Mouse (Mus musculus): ENCODE measurements at regions not wholly inside any gene's neighbourhood (a gene's known extent, or its start where the extent isn't known, plus 50 kb on each side); places are given as distances from the start of the nearest gene placed in this dataset.

GRCm38 (mm10) chr5:58705561-58705960, 987.8 kb downstream of the Pcdh7 start:
- DNase-seq (ENCODE audit: low read depth, low spot score): no peak

- DNase-seq (ENCODE audit: low read depth, low spot score): no peak
These were observed 994.6 kb downstream of the Pcdh7 start for GRCm38 (mm10) chr5:58712381-58712780.

DNA sequence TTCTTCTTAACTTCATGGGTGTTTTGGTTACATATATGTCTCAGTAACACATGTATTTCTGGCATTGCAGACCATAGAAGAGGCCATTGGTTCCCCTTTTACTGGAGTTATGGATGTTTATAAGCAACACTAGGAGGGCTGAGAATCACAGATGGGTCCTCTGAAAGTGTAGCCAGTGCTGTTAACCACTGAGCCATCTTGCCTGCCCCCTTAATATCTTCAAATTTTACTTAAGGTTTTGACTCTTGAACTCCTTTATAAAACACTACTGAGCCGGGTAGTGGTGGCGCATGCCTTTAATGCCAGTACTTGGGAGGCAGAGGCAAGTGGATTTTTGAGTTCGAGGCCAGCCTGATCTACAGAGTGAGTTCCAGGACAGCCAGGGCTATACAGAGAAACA, 1015.6 kb downstream of the Pcdh7 start:
- DNase-seq (ENCODE audit: low read depth, low spot score): no peak

DNA sequence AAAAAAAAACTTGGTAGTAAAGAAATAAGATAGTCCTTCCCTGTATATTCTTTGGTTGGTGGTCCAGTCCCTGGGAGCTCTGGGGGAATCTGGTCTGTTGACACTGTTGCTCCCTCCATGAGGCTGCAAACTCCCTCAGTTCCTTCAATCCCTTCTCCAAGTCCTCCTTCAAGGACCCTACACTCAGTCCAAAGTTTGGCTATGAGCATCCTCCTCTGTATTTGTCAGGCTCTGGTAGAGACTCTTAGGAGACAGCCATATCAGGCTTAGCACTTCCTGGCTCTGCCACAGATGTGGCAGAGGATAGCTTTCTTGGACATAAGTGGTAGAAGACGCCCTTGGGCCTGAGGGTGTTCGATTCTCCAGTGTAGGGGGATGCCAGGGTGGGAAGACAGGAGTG, 1016.2 kb downstream of the Pcdh7 start:
- no peak for DNase-seq (ENCODE audit: low read depth, low spot score)

DNA sequence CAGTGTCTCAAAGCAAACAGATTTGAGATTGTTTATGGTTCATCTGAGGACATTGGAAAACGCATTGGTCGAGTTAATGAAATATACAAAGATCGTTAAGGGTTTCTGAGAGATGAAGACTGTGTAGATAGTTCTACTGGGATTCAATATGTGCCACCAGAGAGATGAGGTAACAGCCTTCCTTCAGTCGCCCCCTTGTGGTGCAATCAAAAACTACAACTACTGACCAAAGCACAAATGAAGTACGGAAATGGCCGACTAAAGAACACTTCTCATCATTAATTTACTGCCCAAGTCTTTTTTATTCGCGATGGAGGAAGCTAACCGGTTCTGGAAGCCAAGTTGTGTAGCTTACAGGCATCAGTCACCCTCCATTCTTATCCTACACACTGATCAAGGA, 1018.8 kb downstream of the Pcdh7 start:
- peak; percentile 4 for DNase-seq (ENCODE audit: low read depth, low spot score)

DNA sequence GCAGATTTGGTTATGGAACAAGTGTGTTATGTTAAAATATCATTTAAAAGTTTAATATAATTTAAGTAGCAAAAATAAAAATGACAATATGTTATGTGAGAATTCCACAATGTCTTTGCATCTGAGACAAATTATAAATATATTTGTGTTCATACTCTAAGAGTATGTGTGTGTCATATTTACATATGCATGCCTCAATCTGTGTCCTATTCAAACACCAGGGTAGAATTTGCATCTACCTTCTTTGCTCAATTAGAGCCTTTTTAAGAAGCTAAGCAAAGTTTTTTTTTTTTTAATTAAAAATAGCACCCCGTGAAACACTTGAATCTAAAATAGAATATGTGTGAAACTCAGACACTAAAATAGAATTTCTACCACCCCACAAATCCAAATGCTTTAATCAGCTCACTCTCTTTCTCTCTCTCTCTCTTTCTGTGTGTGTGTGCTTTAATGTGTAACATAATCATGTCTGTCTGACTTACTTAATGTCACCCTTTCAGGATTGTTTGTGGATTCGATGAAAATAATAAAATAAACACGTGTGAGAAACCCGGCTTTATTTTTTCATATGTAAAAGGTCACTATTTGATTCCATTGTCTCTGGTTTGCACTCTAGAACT, 1019.6 kb downstream of the Pcdh7 start:
- DNase-seq (ENCODE audit: low read depth, low spot score): no peak

GRCm38 (mm10) chr5:58738041-58738440, 1020.3 kb downstream of the Pcdh7 start:
- DNase-seq (ENCODE audit: low read depth, low spot score): no peak

- DNase-seq (ENCODE audit: low read depth, low spot score): no peak
These were observed 1023.0 kb downstream of the Pcdh7 start for GRCm38 (mm10) chr5:58740759-58741158.

GRCm38 (mm10) chr5:58747684-58748083, 1029.9 kb downstream of the Pcdh7 start:
- DNase-seq (ENCODE audit: low read depth, low spot score): no peak

DNA sequence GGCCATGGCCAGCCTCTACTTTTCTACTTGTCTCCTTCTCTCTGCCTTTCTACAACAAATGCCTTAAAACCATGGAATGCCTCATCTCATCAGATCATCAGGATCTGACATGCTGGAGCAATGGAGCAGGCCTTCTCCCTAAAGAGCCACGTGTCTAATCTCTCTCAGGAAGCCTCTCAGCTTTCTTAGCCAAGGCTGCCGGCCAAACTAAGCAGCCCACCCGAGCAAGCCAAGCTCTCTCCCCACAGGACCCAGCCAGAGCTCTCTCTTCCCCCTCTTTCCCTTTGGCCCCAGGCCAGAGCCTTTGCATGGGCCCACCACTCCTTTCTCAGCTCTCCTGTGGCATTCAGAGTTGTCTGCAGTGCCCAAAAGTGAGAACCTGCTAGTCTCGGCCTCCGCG, 1034.0 kb downstream of the Pcdh7 start:
- DNase-seq (ENCODE audit: low read depth, low spot score): no peak

Measured in CD4-positive, CD25-positive, alpha-beta regulatory T cell, adult 2 months (primary cell).